Mouse (Mus musculus) G1E (cell line): ENCODE data around the gene Phlpp1. TPM values are rescaled to one million over a fixed set of nuclear protein-coding genes. Genes with fewer than 3 reads are reported as not detected.

ENCODE experiments used
- ATAC-seq: 2 replicates; pipeline ENCODE4 v1.8.0; 2016; ENCODE audit warnings: mild to moderate bottlenecking; ENCODE audit not compliant: insufficient number of reproducible peaks, poor library complexity, low FRiP score, severe bottlenecking; ENCODE audit errors: extremely low read depth
- DNase-seq: peaks from one replicate; pipeline ENCODE4 v3.0.0; 2012; ENCODE audit warnings: low spot score
- H3K27me3 ChIP-seq: 2 replicates; pipeline ENCODE4 v1.6.1; 2012; ENCODE audit warnings: mild to moderate bottlenecking, low read length, inconsistent platforms; ENCODE audit not compliant: insufficient read depth
- H3K36me3 ChIP-seq: replicated peaks from 2 replicates; pipeline ENCODE3; 2012; ENCODE audit warnings: mild to moderate bottlenecking, inconsistent platforms
- H3K4me1 ChIP-seq: 2 replicates; pipeline ENCODE4 v1.6.1; 2012; ENCODE audit warnings: low read depth, low read length, inconsistent platforms, mixed read lengths; ENCODE audit not compliant: insufficient read depth
- H3K4me3 ChIP-seq: 2 replicates; pipeline ENCODE4 v1.5.1; 2012; ENCODE audit warnings: low read depth, mild to moderate bottlenecking, inconsistent platforms, low read length, moderate library complexity, mixed read lengths
- H3K9me3 ChIP-seq: replicated peaks from 2 replicates; pipeline ENCODE4 v1.6.1; 2012; ENCODE audit warnings: inconsistent platforms
- CTCF ChIP-seq: IDR thresholded peaks from 2 replicates; pipeline ENCODE4 v1.5.1; 2012; ENCODE audit warnings: low read depth, low read length, inconsistent platforms, mixed read lengths
- GATA1 ChIP-seq: IDR thresholded peaks from 2 replicates; pipeline ENCODE4 v1.6.1; 2012; ENCODE audit warnings: borderline replicate concordance, low read length, inconsistent platforms, mixed read lengths
- GATA2 ChIP-seq: IDR thresholded peaks from 2 replicates; pipeline ENCODE4 v1.6.1; 2012; ENCODE audit warnings: low read depth, low read length, inconsistent platforms, borderline replicate concordance
- POLR2AphosphoS5 ChIP-seq: IDR thresholded peaks from 2 replicates; pipeline ENCODE4 v1.6.1; 2012; ENCODE audit warnings: low read depth, low read length, inconsistent platforms; ENCODE audit not compliant: insufficient replicate concordance
- TAL1 ChIP-seq: conservative IDR thresholded peaks from 2 replicates; pipeline ENCODE4 v1.6.1; 2012; ENCODE audit warnings: low read depth, low read length, inconsistent platforms, mixed read lengths
- polyA plus RNA-seq: library from polyadenylated mRNA; stranded (reverse); fragments of >175 nt; gene quantifications from 2 replicates; pipeline ENCODE4 v1.2.3, GENCODE M21; 2012
- total RNA-seq, 2 experiments: library from RNA; stranded (forward) in 1 of 2; stranded (reverse) in 1 of 2; fragments of 200-1000 nt in 1 of 2; fragments of >200 nt in 1 of 2; fragmentation: Nextera tagmentation in 1 of 2; gene quantifications; 2 replicates each; pipeline ENCODE4 v1.2.3; 2014 to 2017

Phlpp1 gene
- total and polyA plus RNA-seq, 3 experiments, result 6.6 to 25.3 (median 9.2) TPM

GRCm38 (mm10) chr1:106352801-106353511 lies 181.4 kb downstream of the Phlpp1 start:
- H3K9me3 ChIP-seq, result no peaks in the 10 kb centered on the region
- TF ChIP-seq GATA2, result no peak
- TF ChIP-seq CTCF, result no peak
- no peak for TF ChIP-seq POLR2AphosphoS5
- no peak for TF ChIP-seq GATA1
- no peak for TF ChIP-seq TAL1

GRCm38 (mm10) chr1:106353993-106354392 lies 182.4 kb downstream of the Phlpp1 start:
- H3K4me1 ChIP-seq, result no peaks in the 10 kb centered on the region
- ATAC-seq, result no peak
- TF ChIP-seq POLR2AphosphoS5 (no peak), GATA1 (no peak), CTCF (no peak), GATA2 (no peak), TAL1 (no peak)

More at GRCm38 (mm10) chr1:106352801-106353511, 181.4 kb downstream of the Phlpp1 start:
- ATAC-seq, result no peak
- Histone ChIP-seq H3K27me3 (no peaks in the 10 kb centered on the region), H3K36me3 (peaks cover 18% of the 10 kb centered on the region), H3K4me3 (no peak overlapping the region), H3K4me1 (no peaks in the 10 kb centered on the region)
- DNase-seq, result no peak

GRCm38 (mm10) chr1:106359474-106359873 lies 187.9 kb downstream of the Phlpp1 start:
- TF ChIP-seq POLR2AphosphoS5 (no peak), TAL1 (no peak)
- ATAC-seq (no peak), DNase-seq (no peak)
- no peak overlapping the region for H3K4me3 ChIP-seq
- peaks cover 11% of the 10 kb centered on the region for H3K36me3 ChIP-seq
- H3K27me3 ChIP-seq, result no peaks in the 10 kb centered on the region
- peaks cover 6% of the 10 kb centered on the region; the same call in 1 of the 2 replicates for H3K4me1 ChIP-seq
- H3K9me3 ChIP-seq, result no peaks in the 10 kb centered on the region

More at GRCm38 (mm10) chr1:106353993-106354392, 182.4 kb downstream of the Phlpp1 start:
- H3K36me3 ChIP-seq, result peaks cover 18% of the 10 kb centered on the region
- DNase-seq, result no peak
- no peaks in the 10 kb centered on the region for H3K27me3 ChIP-seq
- no peak overlapping the region for H3K4me3 ChIP-seq
- no peaks in the 10 kb centered on the region for H3K9me3 ChIP-seq

- H3K9me3 ChIP-seq, result no peaks in the 10 kb centered on the region
- ATAC-seq (0 out of 2 replicates have a peak, but pooled peaks have one; percentile 8), DNase-seq (no peak)
- H3K27me3 ChIP-seq, result no peaks in the 10 kb centered on the region
- H3K4me1 ChIP-seq, result peaks cover 6% of the 10 kb centered on the region; the same call in 1 of the 2 replicates
- H3K36me3 ChIP-seq, result peaks cover 18% of the 10 kb centered on the region
- H3K4me3 ChIP-seq, result no peak overlapping the region
- no peak for TF ChIP-seq CTCF
- no peak for TF ChIP-seq GATA2
- no peak for TF ChIP-seq TAL1
- no peak for TF ChIP-seq GATA1
- no peak for TF ChIP-seq POLR2AphosphoS5
Observed at GRCm38 (mm10) chr1:106362841-106363604, 191.5 kb downstream of the Phlpp1 start.

- Histone ChIP-seq H3K36me3 (peaks cover 35% of the 10 kb centered on the region), H3K9me3 (no peaks in the 10 kb centered on the region), H3K4me3 (no peak overlapping the region), H3K27me3 (no peaks in the 10 kb centered on the region), H3K4me1 (no peaks in the 10 kb centered on the region)
- no peak for TF ChIP-seq TAL1
- no peak for TF ChIP-seq GATA1
- ATAC-seq, result no peak
- DNase-seq, result no peak
Observed at GRCm38 (mm10) chr1:106369330-106369729, 197.8 kb downstream of the Phlpp1 start.

GRCm38 (mm10) chr1:106372446-106372845 lies 200.9 kb downstream of the Phlpp1 start:
- no peak for DNase-seq
- Histone ChIP-seq H3K9me3 (no peaks in the 10 kb centered on the region), H3K4me3 (no peak overlapping the region), H3K4me1 (no peaks in the 10 kb centered on the region), H3K27me3 (no peaks in the 10 kb centered on the region), H3K36me3 (peaks cover 34% of the 10 kb centered on the region)
- TF ChIP-seq GATA2, result no peak
- ATAC-seq, result no peak
